Mouse (Mus musculus): Measurements from ENCODE around the gene Myo10.
A peak's percentile ranks its signal among the peaks of the same experiment; 100 is the strongest.

Myo10 gene

DNA sequence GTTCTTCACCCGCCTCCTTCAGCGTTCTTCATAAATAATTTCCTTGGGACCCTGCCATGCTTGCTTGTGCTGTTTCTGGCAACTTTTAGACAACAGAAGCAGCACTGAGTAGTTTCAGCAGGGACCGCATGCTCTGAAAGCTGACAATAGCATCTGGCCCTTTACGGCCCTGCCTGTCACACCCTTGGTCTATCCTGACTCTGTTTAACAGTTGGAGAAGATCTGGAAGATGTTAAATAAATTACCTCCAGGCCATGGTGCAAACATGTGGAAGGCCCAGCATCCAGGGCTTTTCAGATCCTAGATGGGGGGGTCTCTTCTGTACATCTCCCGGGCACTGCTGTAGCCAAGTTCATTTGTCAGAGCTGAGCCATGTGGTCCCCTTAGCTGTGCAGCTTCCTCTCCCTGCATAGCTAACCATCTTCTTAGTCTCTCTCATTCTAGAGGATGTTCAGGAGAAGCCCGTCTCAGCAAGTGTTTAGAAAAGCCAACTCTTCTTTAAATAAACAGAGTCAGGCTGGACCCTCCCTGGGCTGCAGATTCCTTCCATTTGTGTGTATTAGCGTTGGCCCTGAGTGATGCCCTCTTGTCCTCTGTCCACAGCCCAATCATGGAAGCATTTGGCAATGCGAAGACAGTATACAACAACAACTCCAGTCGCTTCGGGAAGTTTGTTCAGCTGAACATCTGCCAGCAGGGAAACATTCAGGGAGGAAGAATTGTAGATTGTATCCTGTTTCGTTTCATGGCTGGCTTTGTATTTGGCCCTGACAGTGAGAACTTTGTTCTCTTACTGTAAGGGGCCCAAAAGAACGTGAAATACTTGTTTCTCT lies 101.2 kb downstream of the Myo10 start:
- DNase-seq (ENCODE audit: low read depth): no peak

DNA sequence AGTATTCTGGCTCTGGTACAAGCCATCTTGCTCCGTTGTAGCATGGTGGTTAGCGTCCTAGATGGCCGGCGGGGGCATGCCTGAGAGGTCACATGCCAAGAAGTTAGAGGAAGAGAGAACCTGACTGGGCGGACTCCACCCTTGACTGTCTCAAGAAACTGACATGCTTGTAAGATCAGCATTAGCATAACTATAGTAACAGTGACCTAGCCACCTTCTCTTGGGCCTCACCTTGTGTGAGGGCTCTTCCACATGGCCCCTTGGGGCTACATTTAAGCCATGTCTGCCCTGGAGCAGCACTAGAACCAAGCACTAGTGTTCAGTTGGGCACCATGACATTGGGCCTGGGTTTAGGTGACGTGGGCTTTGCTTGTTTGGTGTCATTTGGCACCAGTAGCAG lies 102.2 kb downstream of the Myo10 start:
- DNase-seq (ENCODE audit: low read depth): no peak

DNA sequence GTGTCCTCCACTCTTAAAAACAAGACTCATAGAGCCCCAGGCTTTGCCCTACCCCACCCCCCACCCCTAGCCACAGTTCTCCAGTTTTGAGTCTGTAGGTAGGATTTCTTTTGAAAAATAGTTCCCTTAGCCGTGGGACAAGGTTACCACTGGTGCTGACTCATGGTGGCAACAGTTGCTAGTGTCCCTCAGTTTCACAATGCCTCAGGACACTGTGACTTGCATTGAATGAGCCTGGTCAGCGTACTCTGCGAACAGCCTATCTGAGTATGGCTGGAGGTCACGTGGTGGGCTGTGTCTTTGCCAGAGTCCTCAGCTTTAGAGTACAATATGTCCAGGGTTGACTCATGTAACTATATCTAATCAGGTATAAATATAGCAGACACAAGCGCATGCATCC lies 104.5 kb downstream of the Myo10 start:
- peak; percentile 8 for DNase-seq (ENCODE audit: low read depth)

DNA sequence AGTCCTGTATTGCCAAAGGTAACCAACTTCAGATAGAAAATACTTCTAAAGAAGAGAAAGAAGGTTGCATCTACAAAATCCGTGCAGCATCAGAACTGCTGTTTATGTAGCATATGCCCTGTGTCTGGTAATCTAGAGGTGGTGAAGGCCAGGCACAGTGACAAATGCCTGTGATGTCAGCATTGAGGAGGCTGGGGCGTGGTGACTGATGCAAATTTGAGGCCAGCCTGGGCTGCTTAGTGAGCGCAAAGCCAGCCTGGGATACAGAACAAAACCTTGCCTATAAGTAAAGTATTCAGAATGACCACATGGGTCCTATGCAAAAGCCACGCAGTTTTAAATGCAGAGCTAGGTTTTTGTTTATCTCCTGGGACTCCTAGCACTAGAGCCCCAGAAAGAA lies 106.2 kb downstream of the Myo10 start:
- DNase-seq (ENCODE audit: low read depth): no peak

DNA sequence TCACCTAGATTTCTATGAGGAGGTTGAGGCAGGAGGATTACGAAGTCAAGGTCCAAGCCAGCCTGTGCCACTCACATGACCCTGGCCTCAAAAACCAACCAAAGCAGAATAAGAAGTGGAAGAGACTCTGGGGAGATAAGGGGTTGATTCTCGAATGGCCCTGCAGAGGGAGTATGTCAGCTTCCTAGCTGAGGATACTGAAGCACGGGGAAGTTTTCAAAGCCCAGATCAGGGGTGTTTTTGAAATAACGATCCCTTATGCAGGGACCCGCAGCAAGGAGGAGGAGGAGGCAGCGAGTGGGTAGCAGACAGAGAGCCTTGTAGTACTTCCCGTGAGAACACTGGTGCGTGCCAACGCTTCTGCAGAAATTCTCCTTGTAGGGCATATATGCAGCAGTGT lies 108.7 kb downstream of the Myo10 start:
- DNase-seq (ENCODE audit: low read depth): no peak

DNA sequence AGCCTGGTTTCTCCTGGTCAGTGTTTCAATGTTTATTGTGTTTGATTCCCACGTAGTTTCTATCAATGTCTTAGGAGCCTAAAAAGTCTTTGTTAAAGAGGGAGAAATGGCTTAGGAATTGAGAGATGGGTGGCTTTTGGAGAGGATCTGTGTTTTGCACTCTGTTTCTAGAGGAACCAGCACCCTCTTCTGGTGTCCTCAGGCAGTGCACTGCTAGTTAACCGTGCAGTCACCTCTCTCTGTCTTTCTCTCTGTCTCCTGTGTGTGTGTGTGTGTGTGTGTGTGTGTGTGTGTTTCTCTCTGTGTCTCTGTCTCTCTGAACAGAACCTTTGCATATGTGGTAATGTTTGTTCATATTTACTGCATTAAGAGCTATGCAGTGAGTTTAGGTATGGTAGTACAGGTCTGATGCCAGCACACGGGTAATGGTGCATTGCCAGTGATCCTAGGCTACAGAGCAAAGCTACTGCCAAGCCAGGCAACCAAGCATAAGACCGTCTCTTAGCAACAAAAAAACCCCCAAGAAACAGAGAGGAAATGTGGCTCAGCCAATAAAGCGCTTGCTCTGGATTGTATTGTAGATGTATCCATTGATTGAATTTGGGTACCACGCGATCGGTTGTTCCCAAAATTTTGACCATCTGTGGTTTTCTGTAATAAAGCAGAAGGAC lies 110.6 kb downstream of the Myo10 start:
- no peak for DNase-seq (ENCODE audit: low read depth)

DNA sequence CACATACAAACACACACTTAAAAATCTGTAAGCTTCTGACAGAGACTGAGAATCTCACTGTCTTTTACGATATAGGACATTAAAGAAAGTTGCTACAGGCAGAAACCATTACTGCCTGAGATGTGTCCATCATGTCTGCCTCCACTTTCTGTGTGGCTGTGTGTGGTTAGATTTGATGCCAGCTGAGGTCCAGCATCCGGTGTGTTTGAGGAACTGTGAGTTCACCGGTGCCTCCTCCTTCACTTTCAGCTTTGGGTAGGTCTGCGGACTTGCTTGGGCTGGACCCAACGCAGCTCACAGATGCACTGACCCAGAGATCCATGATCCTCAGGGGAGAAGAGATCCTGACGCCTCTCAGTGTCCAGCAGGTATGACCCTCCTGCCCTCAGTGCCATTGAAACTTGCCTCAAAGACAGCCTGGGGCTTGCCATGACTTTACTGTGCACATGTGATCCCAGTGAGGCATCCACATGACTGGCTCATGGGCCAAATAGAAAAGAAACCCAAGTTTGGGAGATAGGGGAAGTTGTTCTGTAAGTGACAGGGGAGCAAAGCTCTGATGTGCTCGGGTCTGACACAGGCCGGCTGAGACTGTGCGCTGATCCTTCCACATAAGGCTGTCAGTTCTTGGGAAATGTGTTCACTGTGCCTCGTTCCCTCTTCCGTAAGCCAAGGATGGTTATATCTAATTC lies 111.6 kb downstream of the Myo10 start:
- no peak for DNase-seq (ENCODE audit: low read depth)

DNA sequence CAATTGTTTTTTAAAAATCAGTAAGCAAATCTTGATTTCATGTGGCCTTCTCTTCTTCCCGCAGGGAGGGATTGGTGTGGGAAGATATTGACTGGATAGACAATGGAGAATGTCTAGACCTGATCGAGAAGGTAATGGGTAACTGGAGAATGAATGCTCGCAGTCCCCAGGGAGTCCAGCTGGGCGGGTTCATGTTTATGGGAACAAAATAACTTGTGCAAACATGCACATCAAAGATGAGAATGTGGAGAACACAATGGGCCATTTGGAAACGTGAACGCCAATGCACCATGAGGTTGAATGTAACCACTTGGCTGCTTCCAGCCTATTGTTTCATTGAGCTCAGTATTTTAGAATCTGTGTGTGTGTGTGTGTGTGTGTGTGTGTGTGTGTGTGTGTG lies 114.2 kb downstream of the Myo10 start:
- no peak for DNase-seq (ENCODE audit: low read depth)

DNA sequence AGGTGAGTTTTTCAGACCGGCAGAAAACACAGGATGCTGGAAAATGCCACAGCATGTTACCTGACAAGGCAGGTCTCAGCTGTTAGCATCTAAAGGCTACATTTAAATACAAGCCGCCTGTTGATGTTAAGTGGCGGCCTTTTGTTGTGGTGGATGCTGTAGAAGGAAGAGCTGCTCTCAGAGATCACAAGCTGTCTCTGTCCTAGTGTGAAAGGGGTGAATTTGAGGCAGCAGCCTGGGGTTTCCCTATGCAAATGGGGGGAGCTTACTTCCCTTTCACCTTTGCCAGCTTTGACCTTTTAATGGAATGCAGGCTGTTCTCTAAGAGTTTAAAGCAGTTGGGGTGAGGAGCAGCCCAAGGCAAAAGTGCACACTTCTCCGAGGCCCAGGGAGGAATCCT lies 117.9 kb downstream of the Myo10 start:
- DNase-seq (ENCODE audit: low read depth): no peak

DNA sequence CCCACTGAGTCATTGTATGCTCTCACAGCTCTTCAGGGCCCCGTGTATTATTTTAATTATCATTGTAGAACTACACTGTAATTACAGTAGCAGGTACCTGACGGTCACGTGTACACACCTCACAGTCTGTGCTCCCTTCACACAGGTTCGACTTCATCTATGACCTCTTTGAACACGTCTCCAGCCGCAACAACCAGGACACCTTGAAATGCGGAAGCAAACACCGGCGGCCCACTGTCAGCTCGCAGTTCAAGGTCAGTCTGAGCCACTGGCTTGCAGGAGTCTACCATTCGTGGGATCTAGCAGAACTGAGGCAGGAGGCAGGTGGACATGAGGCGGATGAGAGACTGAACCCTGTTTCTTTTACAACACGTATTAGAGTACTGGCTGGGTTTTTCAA lies 119.9 kb downstream of the Myo10 start:
- DNase-seq (ENCODE audit: low read depth): no peak

DNA sequence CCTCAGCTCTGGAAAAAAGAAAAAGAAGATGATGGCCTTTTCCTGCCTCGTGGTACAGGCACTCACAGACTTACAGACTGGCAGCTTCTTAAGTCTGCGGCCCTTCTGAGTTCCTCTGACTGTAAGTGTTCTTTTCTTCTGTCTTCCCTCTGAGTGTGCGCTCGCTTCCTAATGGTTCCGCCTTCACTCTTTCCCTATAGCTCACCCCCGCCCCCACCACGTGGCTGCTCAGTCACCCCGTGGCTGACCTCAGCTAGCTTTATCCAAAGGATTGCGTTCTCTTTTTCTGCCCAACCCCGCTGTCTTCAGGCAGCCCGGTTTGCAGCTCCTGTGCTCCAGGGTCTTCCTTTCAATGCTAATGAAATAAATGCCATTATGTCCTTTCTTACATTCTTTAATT lies 129.2 kb downstream of the Myo10 start:
- no peak for DNase-seq (ENCODE audit: low read depth)

DNA sequence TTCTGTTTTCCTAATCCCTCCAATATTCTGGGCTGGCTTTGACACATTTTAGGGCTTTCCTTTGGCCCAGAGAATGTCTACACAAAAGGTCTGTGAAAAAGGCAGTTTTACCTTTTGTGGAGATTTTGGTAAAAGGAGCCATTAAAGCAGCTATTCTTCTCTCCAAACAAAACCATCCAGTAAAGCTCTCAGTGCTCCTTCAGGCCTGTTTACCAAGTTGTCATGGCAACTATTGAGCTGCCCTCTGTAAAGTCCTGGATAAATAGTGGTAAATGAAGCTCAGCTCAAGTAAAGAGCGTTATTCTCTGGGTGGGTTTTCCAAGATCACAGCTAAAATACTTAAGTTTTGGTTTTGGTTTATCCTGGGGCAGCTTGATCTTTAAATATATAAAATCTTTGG lies 130.3 kb downstream of the Myo10 start:
- DNase-seq (ENCODE audit: low read depth): no peak

DNA sequence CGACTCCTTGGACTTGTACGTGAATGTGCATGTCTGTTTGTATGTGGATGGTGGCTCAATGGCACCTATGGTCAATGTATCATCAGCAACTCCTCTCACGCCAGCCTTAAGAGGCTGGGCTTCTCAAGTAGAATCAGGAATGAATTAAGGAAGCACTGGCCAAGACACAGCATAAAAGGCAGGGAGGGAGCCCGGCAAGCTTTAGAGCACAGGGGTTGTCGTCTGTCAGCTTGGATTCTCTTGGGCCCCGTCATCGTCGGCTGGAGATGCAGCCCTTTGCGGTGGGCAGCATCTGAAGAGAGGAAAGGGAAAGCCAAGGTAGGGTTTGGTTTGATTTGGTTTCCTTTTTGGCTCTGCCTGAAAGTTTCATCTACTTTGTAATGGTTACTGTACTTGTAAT lies 130.7 kb downstream of the Myo10 start:
- no peak for DNase-seq (ENCODE audit: low read depth)

DNA sequence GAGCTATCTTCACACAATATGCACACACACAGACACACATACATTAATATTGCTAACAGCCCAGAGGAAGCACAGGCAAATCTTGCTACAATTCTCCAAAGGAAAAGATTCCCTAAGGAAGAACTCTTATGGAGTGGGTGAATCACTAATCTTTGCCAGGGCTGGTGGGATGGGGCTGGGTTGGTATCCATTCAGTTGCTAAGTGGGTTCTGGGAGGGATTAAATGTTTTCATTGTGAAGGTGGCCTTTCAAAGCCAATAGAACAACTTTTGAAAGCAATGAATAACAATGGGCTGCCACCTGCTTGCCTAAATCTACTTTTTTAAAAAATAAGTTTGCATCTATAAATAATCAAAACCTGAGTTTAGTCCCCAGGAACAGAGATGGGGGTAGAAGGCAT lies 131.6 kb downstream of the Myo10 start:
- DNase-seq (ENCODE audit: low read depth): no peak

DNA sequence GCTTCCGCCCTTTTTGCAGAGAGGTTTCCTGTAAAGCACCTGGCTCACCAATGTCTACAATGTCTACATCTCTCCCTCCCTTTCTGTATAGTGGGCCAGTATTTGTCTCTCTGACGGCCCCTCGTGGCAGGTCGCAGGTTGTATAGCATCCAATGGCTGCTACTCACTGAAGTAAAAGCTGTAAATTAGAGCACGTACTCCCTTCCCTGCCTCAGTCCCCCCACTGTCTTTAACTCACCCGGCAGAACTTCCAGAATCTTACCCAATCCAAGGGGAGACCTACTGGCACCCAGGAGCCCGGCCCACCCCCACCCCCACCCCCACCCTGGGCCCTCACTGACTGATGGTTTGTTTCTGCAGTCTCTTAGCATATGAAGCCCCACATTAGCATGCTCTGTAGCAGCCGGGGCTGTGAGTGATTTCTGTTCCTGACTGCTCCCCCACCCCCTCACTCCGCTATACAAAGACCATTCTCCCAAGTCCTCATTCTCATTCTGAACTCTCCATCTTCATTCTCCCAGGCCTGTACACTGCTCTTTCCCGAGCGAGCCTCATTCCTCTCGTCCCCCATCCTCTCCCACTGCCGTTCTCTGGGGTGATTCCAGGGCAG lies 132.1 kb downstream of the Myo10 start:
- DNase-seq (ENCODE audit: low read depth): no peak

DNA sequence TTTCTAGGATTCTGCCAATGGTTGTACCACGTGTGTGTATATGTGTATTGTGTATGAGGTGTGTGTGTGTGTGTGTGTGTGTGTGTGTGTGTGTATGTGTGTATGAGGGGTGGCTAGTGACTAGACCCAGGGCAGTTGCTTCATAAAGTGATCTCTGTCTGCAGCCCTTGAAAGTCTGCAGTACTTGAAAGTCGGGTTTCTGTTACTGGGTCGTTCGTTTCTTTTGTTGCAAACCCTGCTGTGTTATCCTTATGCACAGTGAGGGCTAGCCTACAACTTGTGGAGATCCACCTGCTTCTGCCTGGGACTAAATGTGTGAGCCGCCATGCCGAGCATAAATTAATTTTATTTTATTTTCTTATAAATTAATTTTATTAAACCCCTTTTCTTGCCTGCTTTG lies 133.2 kb downstream of the Myo10 start:
- no peak for DNase-seq (ENCODE audit: low read depth)

DNA sequence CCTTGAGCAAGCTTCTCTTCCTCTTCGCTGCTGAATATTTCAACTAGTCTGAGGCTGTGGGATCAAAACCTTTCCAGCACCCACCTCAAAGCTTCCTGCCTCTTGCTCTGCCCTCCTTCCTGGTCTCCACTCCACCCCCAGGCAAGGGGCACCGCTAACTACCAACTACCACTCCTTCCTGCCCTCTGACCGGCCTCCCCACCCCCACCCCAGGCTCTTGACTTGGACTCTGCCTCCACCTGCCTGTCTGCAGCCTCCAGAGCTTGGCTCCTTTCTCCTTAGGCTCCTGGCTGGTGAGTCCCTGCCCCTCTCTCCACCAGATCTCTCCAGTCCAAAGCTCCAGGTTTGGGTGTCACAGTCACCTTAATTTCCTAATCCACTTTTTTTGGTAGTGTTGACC lies 133.7 kb downstream of the Myo10 start:
- no peak for DNase-seq (ENCODE audit: low read depth)

DNA sequence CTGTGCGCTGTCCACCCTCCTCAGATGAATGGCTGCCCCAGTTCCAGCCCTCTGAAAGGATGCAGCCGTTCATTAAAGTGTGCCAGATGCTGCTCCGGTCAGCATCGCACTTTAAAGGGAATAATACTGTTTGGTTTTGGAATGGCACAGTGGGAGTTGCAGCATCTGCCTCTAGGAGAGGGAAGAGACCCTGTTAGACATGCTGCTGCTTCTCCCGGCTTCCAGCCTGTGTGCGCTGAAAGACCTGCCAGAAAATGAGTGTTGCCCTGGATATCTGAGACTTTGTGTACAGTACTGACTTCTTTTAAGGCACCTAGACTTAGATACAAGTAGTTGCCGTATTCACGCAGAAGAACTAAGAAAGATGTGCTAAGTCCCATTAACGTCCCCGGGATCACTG lies 135.7 kb downstream of the Myo10 start:
- DNase-seq (ENCODE audit: low read depth): no peak

DNA sequence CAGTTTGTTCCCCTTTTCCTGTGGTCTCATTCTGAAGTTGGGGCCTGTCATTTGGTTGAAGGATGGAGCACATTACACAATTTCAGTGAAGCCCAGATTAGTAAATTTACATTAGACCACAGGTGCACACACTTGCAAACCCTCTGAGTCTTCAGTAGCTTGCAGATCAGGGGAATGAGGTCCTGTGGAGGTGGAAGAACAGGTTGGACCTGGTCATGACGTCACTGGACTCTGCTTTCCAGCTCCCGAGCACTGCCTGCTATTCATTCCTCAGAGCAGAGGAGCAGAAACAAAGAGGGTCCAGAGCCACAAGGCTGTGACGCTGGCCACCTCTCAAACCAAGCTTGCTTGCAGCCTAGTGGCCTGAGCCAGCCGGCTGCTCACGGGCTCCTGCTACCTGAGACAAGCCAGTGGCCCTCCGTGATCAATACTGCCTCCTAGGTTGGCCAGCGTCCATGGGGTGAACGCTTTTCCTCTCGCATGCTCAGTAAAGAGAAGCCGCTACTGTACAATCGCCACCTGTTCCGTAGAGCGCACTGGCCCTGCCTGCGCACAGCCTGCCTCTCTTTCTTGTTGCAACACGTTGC lies 136.3 kb downstream of the Myo10 start:
- DNase-seq (ENCODE audit: low read depth): no peak

DNA sequence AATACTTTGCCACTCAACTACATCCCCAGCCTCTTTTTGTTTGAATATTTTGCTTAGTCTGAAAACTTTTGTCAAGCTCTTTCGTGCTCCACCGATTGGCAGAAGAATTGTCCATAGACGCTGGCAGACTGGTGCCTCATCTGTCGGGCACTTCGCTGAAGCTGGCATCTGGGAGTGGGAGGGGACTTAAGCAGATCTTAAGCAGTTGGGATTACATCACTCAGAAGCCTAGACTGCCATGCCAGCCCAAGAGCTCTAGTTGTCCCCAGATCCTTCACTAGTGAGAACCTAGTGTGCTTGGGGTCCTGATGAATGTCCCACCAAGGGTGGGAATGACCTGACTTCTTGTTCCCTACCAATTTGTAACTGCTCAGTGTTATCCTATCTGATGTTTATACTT lies 138.0 kb downstream of the Myo10 start:
- DNase-seq (ENCODE audit: low read depth): no peak

DNA sequence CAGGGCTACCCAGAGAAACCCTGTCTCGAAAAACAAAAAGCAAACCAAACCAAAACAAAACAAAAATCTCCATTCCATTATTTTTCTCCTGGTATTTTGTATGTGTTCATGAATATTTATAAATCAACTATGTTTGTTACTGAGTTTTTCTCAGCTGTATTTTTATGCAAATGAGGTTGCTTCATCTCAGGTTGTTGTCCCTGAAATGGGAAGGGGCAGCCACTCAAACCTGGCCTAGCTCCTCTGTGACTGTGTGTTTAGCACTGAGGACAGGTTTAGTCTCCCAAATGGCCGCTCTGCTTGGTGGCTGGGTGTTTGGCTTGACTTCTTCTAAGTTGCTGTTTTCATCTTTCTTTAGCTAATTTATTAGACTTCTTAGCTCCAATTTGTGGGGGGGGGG lies 138.7 kb downstream of the Myo10 start:
- DNase-seq (ENCODE audit: low read depth): no peak

DNA sequence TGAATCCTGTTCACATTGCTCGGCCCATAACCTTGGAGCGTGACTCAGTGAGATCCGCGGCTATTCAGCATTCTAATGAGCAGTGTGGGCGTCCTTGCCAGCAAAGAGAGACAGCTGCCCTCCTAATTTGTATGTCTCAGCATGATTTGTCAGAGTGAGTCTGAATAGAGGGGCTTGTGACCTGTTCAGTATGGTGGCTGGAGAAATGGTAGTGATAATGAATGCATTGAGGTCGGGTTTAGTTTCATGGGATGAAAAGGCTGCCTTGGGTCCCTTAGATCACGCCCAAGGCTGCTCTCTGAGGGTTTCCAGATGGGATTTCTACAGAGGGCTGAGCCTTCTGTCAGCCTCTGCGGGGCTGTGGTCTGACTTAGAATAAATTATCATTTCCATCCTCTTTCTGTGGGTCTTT lies 139.5 kb downstream of the Myo10 start:
- DNase-seq (ENCODE audit: low read depth): no peak

Data from c-Kit-positive CD71-negative TER-119-negative erythroid progenitor cells, embryonic 14.5 days (primary cell).